Mouse (Mus musculus): Measurements from ENCODE around the gene Iqce.
A peak's percentile ranks its signal among the peaks of the same experiment; 100 is the strongest.

Iqce gene

GRCm38 (mm10) chr5:140702103-140702513 is at the start of gene Iqce:
TSS of gene Iqce (minus strand) at chr5:140702378.
- DNase-seq, result peak; percentile 96

GRCm38 (mm10) chr5:140750925-140751324 is 48.7 kb upstream of the Iqce start:
- peak; percentile 63 for DNase-seq

- peak; percentile 84 for DNase-seq
Measured at GRCm38 (mm10) chr5:140749062-140749875, 47.1 kb upstream of the Iqce start.

GRCm38 (mm10) chr5:140748425-140748824 is 46.2 kb upstream of the Iqce start:
- peak; percentile 93 for DNase-seq

GRCm38 (mm10) chr5:140743706-140744131 is 41.5 kb upstream of the Iqce start:
- DNase-seq, result no peak

- DNase-seq, result no peak
Measured at GRCm38 (mm10) chr5:140741877-140742276, 39.7 kb upstream of the Iqce start.

GRCm38 (mm10) chr5:140741040-140741439 is 38.9 kb upstream of the Iqce start:
- DNase-seq, result peak; percentile 44

GRCm38 (mm10) chr5:140739813-140740212 is 37.6 kb upstream of the Iqce start:
- peak; percentile 42 for DNase-seq

- DNase-seq, result no peak
Measured at GRCm38 (mm10) chr5:140736166-140736565, 34.0 kb upstream of the Iqce start.

GRCm38 (mm10) chr5:140735297-140735696 is 33.1 kb upstream of the Iqce start:
- no peak for DNase-seq

GRCm38 (mm10) chr5:140733336-140733735 is 31.2 kb upstream of the Iqce start:
- DNase-seq, result no peak

GRCm38 (mm10) chr5:140732195-140732594 is 30.0 kb upstream of the Iqce start:
- DNase-seq, result no peak

- DNase-seq, result no peak
Measured at GRCm38 (mm10) chr5:140731040-140731797, 29.0 kb upstream of the Iqce start.

- no peak for DNase-seq
Measured at GRCm38 (mm10) chr5:140726946-140727740, 25.0 kb upstream of the Iqce start.

GRCm38 (mm10) chr5:140726062-140726839 is 24.1 kb upstream of the Iqce start:
- DNase-seq, result no peak

GRCm38 (mm10) chr5:140723822-140724221 is 21.6 kb upstream of the Iqce start, which contains the start of gene Amz1:
TSS of gene Amz1 (plus strand) at chr5:140724127.
- DNase-seq, result no peak

- DNase-seq, result no peak
Measured at GRCm38 (mm10) chr5:140722121-140722520, 19.9 kb upstream of the Iqce start.

GRCm38 (mm10) chr5:140720773-140721172 is 18.6 kb upstream of the Iqce start:
- DNase-seq, result no peak

- DNase-seq, result no peak
Measured at GRCm38 (mm10) chr5:140711040-140711439, 8.9 kb upstream of the Iqce start.

GRCm38 (mm10) chr5:140710315-140710714 is 8.1 kb upstream of the Iqce start:
- DNase-seq, result no peak

GRCm38 (mm10) chr5:140705501-140706171 is 3.5 kb upstream of the Iqce start:
- DNase-seq, result peak; percentile 33

Measured in kidney, adult 9 months (tissue).